Mouse (Mus musculus): ENCODE measurements around the gene Idi1.
"Not testable (repeated sequence)": the region's sequence is repeated elsewhere in the genome, so short reads cannot be mapped to it uniquely, and the experiment has no call there.

Idi1 gene

DNA sequence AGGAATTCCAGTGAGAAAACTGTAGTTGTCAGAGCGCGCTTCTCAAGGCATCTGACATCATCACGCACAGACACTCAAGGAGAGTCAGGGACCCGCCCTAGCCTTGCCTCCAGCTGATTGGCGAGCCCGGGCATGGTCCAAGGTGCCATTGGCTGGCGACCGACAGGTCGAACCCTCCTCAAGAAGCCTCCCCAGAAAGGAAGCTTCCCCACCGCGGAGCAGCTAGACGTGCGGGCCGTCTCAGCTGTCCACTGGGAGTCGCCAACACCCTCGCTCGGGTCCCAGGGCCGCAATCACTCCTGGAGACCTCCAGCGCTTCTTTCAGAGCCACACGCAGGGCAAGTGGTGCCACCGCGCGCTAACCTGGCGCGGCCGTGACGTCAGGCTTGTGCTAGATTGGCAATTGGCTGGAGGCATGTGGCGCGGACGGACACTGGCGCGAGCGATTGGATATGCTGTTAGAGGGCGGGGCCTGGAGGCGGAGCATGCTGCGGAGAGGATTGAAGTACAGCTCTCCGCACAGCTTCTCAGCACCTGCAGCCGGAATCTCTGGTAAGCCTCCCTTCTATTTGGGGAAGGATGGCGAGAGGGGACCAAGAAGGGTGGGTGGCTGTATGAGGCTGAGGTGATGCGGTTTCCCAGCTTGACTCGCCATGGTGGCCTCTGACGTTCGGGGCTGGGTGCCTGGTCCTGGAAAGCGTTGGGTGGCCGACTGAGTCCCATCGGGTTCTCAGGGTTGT lies at the start of gene Idi1:
Gene Idi1, plus strand, starts transcription at position 57 of the 740 bp plus-strand sequence.
- DNase-seq (ENCODE audit: low read depth, low spot score), result peak; percentile 95

DNA sequence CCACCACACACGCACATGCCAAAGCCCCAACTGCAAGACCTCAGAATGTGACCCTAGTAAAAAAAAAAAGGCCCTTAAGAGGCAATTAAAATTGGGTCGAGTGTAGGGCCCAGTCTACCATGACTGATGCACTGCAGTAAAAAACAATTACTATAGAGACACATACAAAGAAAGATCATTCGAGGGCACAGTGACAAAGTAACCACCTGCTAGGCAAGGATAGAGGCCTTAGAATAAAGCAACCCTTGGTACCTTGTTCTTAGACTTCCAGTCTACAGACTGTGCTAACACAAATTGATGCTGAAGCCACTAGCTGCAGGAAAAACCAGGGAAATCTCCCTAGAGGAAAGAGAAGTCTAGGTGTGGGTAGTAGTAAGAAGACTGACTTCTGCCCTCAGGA lies 46.9 kb upstream of the Idi1 start:
- no peak for DNase-seq (ENCODE audit: low read depth, low spot score)

DNA sequence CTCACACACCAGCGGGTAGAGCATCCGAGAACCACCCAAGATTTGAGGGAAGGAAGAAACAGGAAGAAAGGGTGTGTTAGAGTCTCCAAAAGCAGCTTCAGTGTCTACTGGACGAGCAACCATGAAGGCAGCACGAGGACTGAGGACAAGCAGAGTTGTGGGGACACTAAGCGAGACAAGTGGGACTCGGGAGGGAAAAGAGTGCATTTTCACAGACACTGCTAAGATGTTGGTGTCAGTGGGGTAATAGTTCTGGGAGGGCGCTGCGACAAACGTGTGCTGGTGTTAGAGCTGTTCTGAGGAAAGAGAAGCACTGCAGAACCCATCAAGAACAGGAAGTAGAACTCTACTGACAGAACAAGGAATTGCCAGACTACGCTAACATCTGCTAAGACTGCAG lies 46.2 kb upstream of the Idi1 start:
- DNase-seq (ENCODE audit: low read depth, low spot score), result no peak

DNA sequence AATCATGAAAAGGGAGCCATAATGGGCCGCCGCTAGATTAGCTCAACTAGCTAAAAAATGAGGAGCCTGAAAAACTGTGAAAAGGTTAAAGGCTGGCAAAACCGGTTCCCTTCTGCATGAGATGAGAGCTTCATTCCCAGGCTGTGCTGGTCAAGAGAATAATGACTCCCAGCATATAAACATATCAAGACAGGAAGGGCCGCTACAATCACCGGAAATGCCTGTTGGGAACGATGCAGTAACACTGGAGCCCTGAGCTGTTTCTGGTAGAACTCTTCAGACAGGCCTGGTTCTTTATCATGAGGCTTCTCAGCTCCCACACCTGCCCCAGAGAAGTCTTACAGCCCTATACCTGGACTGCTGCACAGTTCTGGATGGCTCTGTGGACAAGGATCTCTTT lies 45.4 kb upstream of the Idi1 start:
- DNase-seq (ENCODE audit: low read depth, low spot score), result no peak

DNA sequence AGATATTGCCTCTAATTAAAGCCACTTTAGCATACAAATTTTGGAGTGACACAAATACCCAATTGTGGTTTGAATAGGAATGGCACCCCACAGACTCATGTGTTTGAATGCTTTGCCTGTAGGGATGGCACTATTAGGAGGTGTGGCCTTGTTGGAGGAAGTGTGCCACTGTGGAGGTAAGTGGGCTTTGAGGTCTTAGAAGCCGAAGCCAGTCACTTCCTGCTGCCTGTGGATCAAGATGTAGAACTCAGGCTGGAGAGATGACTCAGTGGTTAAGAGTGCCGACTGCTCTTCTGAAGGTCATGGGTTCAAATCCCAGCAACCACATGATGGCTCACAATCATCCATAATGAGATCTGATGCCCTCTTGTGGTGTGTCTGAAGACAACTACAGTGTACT lies 44.4 kb upstream of the Idi1 start:
- no peak for DNase-seq (ENCODE audit: low read depth, low spot score)

DNA sequence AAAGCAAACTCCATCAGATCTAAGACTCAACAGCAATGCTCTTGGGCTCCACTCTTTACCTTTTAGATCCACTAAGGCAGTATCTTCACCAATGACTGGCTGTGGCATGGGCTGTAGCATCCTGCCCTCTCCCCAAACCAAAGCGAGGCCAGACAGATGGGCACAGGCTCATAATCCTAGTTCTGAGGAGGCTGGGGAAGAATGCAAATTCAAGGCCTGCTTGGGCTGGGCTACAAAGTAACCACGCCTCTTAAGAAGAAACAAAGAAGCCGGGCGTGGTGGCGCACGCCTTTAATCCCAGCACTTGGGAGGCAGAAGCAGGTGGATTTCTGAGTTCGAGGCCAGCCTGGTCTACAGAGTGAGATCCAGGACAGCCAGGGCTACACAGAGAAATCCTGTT lies 43.5 kb upstream of the Idi1 start:
- not testable (repeated sequence) for DNase-seq (ENCODE audit: low read depth, low spot score)

DNA sequence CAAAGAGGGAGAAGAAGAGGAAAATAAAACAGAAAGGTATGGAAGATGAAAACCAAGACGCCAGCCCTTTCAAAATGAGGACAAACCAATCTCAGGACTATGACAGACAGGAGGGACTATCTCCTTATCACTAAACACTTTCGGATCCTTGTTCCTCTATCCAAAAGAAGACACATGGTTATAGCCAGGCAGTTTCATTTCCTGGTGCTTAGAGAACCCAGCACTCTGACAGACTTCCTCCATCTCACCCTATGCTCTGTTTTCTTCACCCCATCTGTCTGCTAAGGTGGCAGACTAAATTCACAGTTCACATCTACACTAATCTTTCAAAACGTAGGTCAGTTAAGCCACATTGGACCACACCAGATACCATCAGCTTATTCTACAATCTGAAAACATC lies 43.0 kb upstream of the Idi1 start:
- no peak for DNase-seq (ENCODE audit: low read depth, low spot score)

DNA sequence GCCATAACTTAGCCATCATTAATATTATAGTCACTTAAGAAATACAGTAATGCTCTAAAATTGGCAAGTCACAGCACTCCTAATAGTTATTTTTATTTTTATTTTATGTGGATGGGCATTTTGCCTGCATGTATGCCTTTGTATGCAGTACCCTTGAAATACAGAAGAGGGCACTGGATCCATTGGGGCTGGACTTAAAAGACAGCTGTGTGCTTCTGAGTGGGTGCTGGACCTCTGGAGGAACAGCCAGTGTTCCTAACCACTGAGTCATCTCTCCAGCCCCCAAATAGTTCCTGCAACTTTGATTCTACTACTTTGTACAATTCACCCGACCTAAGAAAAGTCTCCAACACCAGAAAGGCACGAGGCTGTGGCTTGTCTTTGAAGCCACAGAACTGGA lies 37.6 kb upstream of the Idi1 start:
- DNase-seq (ENCODE audit: low read depth, low spot score), result no peak

DNA sequence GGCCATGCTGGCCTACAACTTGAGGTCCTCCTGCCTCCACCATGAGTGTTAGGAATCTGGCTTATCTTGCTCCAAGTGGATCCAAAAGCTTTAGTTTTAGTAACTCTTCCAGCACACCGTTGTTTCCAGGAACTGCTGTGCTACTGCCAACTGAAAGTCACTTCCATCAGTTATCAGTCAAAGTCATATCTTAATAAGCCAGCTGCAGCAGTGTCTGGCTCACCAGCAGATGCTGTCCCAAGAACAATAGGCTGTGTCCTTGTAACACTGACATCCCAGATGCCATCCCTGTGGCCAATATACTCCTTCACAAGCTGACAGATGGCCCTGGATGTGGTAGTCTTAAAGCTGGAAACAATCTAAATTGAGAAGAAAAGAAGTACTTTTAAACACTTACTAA lies 36.0 kb upstream of the Idi1 start:
- DNase-seq (ENCODE audit: low read depth, low spot score), result no peak

DNA sequence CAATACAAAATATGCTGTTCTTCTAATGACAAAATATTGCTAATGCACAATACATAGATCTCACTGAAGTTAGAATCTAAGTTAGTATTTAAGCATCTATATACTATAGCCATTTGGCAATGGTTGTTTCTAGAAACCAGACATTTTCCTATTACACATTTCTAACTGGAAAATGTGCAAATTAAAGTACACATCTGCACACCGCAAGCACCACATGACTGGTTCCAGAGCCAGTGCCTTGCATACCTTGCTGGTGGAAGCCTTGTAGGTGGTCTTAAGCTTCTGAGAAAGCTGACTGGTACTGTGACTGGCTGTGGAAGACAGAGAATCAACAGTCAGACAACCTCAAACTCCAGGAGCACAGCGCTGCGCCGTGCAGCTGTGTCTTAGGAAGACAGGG lies 31.9 kb upstream of the Idi1 start:
- no peak for DNase-seq (ENCODE audit: low read depth, low spot score)

DNA sequence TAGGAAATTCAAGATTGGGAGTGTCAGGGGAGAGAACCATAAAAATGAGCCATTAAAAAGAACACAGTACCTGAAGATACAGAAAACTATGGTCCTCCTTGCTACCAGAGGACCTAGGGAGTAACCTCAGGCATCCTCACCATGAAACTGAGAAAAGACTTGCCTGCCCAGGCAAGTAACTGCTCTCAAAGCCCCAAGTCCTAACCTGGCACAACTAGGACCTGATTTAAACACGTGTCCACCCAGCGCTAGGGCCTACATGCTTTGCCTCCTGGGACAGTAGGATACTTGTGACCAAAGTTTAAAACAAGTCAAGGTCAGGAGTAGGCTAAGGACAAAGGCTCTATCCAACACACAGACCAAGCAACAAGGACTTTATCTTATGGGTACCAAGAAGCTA lies 30.5 kb upstream of the Idi1 start:
- no peak for DNase-seq (ENCODE audit: low read depth, low spot score)

DNA sequence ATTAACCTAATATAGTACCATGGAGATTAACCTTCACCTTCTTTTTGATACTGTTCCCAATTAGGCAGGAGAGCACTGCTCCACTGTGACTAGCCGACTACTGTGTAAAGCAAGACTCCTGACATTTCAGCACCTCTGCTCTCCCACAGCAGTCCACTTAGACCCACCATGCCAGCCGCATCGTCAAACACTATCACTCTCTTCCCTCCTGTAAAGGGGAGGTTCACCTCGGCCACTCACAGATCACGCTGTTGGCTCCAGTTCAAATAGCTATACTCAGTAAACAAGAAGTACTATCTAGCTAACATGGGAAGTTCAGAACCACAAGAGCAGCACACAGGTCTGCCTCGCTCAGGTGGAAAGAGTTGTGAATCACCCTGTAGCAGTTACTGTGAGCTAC lies 26.8 kb upstream of the Idi1 start:
- no peak for DNase-seq (ENCODE audit: low read depth, low spot score)

DNA sequence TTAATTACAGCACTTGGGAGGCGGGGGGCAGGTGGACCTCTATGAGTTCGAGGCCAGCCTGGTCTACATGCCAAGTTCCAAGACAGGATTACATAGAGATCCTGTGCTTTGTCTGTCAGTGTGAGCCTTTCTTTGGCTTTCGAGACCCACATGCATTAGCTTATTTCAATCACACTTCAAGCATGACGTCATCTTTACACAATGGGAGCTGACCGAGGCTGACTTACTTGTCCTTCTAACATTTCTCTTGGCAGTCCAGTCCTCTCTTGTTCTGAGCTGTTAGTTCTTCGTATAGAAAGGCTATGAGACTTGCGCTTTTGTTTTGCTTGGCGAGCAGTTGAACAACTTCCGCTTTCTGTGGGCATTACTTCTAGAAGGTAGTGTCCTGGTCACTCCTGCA lies 24.4 kb upstream of the Idi1 start:
- no peak for DNase-seq (ENCODE audit: low read depth, low spot score)

DNA sequence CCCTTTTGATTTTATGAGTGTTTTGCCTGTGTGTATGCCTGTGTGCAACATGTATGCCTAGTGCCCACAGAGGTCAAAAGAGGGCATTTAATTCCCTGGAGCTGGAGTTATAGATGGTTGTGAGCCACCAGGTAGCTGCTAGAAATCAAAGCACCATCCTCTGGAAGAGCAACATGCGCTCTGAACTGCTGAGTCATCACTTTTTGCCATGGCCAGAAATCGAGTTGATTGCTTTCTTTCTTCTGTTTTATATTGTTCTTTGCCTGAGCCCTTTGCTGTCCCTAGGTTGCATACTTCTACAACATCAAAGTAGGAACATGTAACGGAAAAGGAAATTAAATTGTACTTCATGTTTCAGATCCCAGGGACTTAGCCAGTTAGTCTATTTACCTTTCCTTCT lies 20.3 kb upstream of the Idi1 start:
- DNase-seq (ENCODE audit: low read depth, low spot score), result no peak

DNA sequence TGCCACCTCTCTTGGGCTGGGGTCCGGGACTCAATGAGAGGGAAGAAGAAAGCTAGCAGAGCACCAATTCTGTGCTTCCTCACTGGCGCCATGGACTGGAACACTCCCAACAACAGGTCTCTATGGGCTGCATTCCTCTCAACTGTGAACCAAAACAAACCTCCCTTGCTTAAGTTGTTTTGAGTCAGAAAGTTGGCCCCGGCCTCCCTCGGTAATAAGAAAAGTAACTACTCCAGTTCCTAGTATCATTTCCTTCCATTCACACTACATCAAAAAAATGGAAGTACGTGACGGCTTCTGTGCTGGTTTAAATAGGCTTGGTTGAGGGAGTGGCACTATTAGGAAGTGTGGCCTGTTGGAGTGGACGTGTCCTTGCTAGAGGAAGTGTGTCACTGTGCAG lies 18.7 kb upstream of the Idi1 start:
- DNase-seq (ENCODE audit: low read depth, low spot score), result no peak

DNA sequence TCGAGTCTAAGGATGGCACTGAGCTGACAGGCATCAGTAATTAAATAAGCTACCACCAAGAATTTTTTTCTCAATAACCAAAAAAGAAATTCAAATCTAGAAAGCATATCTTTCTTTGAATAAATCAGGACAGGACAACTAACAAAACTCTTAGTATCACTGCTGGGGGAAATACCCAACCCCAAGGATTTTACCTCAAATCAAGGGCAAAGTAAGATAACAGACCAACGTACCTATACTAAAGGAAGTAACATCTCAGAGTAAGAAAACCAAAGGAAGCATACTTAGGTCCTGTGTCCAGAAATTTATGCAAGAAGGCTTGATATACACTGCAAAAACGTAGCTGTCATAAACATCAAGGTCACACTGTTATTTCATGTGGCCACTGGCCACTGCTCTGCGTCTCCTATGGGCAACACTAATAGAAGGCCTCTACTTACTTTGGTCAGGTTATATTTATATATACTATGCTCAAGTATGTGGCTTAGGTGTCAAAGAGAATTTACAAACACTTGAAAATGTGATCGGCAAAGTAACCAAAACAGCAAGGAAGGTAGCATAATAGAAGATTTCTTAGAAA lies 15.6 kb upstream of the Idi1 start:
- no peak for DNase-seq (ENCODE audit: low read depth, low spot score)

DNA sequence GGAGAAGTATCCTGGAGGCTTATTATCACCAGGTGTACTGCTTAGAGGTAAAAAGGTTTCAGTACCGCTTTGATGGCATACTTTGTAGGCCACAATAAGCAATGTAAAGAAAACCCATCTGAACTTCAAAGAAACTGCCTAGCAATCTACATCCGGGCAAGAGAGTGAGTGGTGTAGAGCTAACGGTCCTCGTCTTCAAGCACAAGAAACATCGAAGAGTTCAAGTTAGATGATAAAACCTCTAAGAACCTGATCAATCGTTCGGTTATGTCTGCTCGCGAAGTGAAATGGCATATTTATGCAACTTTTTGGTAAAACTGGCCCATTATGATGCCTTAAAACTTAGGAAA lies 15.2 kb upstream of the Idi1 start:
- DNase-seq (ENCODE audit: low read depth, low spot score), result no peak

DNA sequence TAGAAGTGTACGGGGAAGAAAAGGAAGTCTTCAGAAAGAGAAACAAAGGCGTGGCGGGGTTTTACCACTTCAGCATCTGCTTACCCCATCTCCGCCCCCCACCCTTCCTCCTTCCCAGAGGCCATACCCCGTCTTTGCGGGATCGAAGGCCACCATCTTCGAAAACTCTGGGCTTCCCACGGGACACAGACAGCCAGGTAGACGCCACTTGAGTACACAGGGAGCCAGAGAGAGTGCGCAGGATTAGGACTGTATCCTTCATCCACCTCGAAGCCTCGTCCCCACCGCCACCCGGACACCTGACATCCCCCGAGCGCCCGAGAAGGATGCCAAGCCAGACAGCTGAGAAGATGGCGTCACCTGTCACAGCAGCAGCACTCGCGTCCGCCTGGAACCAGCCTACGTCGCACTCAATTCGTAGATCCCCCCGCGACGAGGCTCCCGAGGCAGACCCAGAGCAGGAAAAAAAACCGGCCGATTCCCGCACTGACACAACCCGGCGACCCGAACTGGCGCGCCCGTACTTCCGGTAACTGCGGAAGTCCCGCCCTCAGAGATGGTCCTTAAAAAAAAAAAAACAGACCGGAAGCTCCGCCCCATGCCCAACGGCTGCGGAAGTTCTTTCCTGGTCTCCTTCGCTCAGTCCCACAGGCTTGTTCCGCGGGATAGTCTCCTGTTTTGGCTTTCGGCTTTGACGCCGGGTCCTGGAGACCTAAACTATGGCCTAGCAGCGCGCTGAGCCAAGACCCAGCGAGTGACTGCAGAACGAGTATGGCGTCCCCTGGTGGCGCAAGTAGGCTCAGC lies 14.6 kb upstream of the Idi1 start:
- peak; percentile 91 for DNase-seq (ENCODE audit: low read depth, low spot score)

DNA sequence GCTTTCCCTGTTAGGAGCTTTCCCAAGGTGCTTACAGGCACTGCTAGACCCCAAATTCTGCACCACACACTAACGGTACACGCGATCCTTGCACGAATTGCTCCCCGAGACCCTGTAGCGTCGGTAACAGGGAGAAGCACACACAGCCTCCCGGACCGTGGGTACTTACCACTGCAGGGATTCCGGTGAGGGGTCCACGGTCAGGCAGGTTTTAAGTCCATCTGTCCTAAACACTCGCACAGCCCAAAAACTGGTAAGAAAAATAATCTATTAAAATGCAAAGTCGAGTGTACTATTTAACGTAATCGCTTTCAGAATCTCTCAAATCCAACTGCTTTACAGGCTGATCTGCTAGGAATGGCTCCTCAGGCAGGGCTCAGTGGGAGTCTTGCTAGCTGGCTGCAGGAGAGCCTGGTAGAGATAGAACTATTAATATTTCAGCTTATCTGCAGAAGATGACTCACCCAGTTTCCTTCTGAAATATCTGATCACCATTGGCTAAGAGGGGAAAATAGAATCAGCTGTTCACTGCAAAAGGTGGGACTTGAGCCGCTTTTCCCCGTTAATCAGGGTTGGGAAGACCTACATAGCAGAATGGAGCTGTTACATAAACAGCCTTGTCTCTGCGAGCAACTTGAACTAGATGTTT lies 13.9 kb upstream of the Idi1 start, which contains the start of gene Wdr37:
Gene Wdr37, minus strand, starts transcription at position 596 of the 649 bp plus-strand sequence.
- no peak for DNase-seq (ENCODE audit: low read depth, low spot score)

DNA sequence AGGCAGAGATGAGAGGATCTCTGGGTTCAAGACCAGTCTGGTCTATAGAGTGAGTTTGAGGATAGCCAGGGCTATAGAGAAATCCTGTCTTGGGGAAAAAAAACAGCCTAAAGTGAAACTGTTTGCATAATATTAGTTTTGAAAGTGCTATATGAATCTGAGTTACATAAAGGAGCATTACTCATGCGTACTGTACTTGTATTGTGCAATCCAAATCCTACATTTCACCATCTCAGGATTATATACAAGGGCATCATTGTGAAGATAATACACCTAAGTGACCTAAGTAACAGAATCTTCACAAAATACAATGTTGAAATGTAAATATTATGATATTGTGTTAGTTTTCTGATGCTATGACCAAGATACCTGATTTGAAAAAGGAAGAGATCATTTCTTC lies 11.5 kb upstream of the Idi1 start:
- no peak for DNase-seq (ENCODE audit: low read depth, low spot score)

DNA sequence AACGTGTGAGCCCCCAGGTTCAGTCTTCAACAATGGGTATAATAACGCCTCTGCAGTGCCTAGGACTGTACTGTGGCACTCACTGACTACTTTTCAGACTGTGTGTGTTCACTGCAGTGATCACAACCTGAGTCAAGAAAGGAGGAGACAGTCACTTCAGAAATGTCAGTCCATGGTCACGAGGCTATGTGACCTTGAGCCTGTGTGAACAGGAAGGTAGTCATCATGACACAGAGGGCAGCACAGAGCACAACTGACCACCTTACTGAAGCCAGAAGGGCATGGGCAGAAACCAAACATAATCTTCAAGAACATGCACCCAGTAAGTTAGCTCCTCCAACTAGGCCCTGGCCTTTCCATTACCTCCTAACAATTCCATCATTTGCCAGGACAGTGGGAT lies 3.7 kb upstream of the Idi1 start:
- DNase-seq (ENCODE audit: low read depth, low spot score), result no peak

DNA sequence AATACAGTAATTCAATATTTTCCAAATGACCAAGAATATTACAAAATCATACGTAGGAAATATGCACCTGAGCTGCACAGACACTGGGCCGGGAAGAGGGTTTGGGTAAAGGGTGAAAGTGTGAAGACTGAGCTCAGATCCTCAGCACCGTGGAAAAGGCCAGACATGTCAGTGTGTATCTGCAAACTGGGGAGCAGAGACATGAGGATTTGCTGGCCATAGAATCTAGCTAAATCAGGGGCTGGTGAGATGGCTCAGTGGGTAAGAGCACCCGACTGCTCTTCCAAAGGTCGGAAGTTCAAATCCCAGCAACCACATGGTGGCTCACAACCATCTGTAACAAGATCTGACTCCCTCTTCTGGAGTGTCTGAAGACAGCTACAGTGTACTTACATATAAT lies 1.4 kb upstream of the Idi1 start:
- not testable (repeated sequence) for DNase-seq (ENCODE audit: low read depth, low spot score)

DNA sequence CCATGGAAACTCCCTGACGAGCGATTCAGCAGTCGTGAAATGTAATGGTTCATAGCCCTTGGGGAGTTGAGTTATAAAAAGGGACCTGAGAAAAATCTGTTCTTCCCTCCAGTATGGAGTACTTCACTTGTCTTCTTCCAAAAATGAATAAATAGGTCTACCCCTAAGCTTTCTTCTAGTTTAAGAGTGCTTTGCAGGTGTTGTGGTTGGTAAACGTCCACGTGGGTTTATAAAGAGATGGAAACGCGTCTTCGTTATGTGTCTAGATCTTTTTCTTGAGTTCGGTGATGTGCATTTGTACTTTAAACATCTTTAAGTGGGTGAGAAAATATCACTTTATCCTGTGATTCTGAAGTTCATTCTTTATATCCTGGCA lies 872 bp downstream of the Idi1 start:
- DNase-seq (ENCODE audit: low read depth, low spot score), result no peak
